Mouse (Mus musculus) neural tube, embryonic 10.5 days (tissue): ENCODE measurements around the gene Il11ra1.
A peak's percentile ranks its signal among the peaks of the same experiment; 100 is the strongest.
"Not testable (repeated sequence)": the region's sequence is repeated elsewhere in the genome, so short reads cannot be mapped to it uniquely, and the experiment has no call there.

Experiments
- DNase-seq: peaks from one replicate; pipeline ENCODE4 v3.0.0-alpha.2; 2017; ENCODE audit warnings: low spot score; ENCODE audit errors: extremely low spot score

Il11ra1 gene

DNA sequence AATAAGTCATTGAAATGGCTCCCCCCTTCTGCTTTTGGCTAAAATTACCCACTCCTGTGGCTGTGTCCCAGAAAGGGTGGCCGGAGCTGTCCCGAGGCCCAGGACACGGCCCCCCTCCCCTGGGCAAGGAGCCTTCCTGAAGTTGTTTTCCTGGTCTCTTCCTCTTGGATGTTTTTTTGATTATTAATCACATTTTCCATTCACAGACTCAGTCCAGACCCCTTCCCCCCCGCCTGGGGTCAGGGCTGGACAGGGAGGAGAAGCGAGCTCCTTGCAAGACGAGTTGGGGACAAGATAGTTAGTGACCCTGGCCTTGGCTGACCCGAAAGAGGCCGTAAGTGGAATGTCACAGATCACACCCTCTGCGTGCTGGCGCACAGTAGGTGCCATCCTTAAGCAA lies at the start of gene Il11ra1:
Gene Il11ra1 (plus strand): TSS at position 207 of the 400 bp plus-strand sequence.
- not testable (repeated sequence) for DNase-seq

- peak; percentile 85 for DNase-seq
Measured at GRCm38 (mm10) chr4:41653296-41653695, 46.5 kb upstream of the Il11ra1 start.

GRCm38 (mm10) chr4:41653730-41654129 lies 46.1 kb upstream of the Il11ra1 start:
- DNase-seq, result no peak

- peak; percentile 74 for DNase-seq
Measured at GRCm38 (mm10) chr4:41654217-41654616, 45.6 kb upstream of the Il11ra1 start.

- DNase-seq, result no peak
Measured at GRCm38 (mm10) chr4:41655525-41655924, 44.3 kb upstream of the Il11ra1 start.

DNA sequence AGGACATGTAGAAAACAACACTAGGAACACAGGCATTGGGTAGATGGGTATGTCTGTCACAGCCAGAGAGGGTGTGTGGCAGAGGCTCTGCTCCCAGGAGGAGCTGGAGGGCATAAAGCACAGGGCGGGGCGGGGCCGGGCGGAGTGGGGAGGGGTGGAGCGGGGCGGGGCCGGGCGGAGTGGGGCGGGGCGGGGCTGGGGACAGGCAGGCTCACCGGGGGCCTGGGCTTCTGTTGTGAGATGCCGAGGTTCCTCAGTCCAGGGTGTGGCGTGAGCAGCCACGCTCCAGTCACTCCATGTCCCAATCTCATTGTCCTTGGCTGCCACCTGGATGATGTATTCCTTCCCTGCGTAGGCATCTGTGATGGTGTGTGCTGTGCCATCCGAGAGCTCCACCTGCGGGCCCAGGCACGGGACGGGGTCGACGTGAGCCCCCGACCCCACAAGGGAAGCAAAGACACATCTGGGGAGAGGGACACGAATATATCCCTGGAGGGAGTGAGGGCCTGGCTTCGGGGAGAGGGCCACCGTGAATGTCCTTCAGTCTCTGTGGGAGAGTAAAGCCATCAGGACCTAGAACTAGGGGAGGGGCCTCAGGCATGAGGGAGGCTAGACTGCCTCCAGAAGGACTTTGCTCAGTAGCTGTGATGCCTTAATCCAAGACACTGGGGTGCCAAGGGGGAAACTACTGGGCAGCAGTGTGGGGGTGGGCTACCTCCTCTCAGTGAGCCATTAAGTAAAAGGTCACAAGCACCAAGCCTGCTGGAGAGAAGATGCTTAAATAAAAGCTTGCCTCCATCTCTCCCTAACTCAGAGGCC lies 41.0 kb upstream of the Il11ra1 start:
- DNase-seq, result peak; percentile 34

DNA sequence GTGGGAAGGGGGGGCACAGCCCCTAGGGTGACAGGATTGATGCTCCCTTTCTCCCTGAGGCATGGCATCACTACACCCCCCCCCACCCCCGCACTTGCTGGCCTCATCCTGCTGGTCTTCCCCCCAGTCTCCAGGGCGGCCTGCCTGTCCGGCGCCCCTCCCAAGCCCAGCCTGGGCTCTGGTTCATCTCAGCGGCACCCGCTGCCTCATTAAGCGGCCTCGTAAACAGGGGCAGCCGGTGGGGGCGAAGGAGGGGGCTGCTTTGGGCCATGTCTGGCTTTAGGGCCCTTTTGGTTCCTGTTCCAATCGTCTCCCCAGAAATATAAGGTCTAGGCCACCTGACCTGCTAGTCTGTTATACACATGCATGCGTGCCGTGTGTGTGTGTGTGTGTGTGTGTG lies 40.2 kb upstream of the Il11ra1 start:
- no peak for DNase-seq

DNA sequence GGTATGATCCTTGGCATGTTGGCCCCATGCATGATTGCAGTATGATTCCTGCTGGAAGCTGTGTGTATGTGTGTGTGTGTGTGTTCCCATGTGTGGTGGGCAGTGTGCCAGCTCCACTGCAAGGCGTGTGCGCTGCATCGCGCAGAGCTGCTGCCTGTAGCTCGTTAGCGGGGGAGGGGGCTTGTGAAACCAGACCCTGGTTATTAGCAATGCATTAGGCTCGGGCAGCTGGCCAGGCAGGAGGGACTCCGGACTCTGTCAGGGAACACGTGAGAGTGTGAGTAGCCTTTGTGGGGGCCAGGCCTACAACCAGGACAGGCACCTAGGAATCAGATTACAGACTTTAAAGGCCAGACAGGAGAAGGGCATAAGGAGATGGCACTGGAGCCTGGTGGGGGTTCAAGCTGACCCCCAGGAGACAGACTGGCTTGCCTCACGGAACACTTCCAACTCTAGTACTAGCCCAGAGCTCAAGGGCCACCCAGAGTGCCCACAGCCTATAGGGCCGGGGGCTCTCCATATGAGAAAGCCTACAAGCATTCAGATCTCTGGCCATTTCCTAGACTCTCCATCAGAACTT lies 38.8 kb upstream of the Il11ra1 start:
- DNase-seq, result peak; percentile 59

- DNase-seq, result peak; percentile 49
Measured at GRCm38 (mm10) chr4:41662723-41663122, 37.1 kb upstream of the Il11ra1 start.

DNA sequence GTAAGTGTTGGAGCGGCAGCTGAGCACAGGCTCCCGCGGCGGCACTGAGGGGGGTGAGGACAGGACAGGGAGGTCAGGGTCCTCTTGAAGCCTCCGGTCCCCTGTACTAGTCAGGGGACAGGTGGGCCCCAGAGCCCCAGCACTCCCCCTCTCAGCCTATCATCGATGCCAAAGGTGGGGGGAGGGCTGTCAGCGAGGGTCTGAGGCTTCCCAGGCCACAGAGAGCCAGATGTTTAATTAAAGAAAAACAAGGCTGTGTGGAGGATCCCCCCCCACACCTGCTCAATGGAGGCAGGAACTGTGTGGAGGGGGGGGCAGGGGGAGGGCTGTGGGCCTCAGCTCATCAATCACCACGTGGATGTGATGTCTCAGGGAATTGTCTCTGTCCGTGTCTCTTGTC lies 36.2 kb upstream of the Il11ra1 start:
- DNase-seq, result no peak

- DNase-seq, result no peak
Measured at GRCm38 (mm10) chr4:41664533-41664932, 35.3 kb upstream of the Il11ra1 start.

GRCm38 (mm10) chr4:41665009-41665675 lies 34.6 kb upstream of the Il11ra1 start:
- peak; percentile 53 for DNase-seq

DNA sequence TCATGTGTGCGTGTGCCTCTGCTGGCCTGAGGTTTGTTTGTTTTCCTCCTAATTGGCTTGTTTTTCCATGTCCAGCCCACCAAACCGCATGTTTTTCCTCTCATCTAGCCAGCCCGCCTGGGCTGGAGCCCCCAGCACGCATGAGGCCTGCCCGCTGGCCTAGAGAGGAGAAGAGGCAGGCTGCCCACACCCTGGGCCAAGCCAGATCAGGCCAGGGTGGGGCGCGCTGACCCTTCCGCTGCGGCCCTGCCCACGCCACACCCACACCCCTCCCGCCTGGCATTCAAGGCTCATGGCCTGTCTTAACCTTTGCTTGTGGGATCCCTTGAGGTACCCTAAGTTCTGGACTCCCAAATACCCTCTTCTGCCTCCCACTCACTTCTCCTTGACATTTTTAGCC lies 33.1 kb upstream of the Il11ra1 start:
- DNase-seq, result no peak

DNA sequence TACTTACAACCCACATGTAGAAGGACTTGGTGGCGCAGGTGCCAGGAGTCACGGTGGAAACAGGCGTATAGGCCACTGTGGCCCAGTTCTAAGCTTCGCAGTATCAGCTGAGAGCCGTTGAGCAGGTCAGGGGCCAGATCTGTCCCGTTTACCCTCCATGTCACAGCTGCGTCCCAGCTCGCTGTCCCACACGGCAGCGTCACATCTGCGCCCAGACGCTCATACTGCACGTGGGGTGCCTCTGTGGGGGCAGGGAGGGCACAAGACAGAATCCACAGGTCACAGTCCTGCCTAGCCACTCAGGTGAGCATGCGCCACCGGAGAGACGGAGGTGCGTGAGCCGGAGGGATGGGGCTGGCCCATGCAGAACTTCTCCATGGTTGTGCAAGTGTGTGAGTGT lies 29.0 kb upstream of the Il11ra1 start:
- DNase-seq, result no peak

DNA sequence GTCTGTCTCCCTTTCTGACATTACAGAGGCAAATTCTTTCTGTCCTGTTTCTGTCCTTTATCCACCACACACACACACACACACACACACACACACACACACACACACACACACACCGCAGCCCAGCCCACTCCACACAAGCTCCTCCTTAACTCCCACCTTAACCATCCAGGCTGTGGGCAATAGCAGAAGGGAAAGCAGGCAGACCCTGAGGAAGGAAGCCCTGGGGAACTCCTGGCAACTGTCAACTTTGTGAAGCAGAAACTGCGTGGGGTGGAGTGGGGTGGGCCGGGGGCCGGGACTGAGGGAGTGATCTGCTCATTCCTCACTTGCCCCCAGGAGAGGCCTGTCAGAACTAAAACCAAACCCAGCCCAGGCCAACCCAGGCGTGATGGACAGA lies 28.3 kb upstream of the Il11ra1 start:
- no peak for DNase-seq

- DNase-seq, result no peak
Measured at GRCm38 (mm10) chr4:41671963-41672480, 27.8 kb upstream of the Il11ra1 start.

DNA sequence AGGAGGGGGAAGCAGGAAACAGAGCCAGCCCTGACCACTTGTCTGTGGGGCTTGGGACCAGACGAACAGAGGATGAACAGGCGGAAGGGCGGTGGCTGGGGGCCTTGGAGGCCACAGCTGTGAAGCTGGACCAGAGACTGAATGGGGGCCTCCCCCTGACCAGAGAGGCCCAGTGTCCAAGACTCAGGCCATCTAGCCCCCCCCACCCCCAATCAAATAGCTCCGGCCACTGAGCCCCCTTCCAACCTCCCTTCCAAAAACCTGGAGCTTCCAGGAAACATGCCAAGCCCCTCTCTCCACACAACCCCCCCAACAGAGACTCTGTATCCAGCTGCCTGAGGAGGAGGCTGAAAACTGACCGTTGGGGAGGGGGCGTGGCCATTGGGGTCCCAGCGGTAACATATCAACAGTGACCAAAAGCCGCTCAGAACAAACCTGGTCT lies 27.2 kb upstream of the Il11ra1 start:
- no peak for DNase-seq

- DNase-seq, result no peak
Measured at GRCm38 (mm10) chr4:41673186-41673585, 26.6 kb upstream of the Il11ra1 start.

DNA sequence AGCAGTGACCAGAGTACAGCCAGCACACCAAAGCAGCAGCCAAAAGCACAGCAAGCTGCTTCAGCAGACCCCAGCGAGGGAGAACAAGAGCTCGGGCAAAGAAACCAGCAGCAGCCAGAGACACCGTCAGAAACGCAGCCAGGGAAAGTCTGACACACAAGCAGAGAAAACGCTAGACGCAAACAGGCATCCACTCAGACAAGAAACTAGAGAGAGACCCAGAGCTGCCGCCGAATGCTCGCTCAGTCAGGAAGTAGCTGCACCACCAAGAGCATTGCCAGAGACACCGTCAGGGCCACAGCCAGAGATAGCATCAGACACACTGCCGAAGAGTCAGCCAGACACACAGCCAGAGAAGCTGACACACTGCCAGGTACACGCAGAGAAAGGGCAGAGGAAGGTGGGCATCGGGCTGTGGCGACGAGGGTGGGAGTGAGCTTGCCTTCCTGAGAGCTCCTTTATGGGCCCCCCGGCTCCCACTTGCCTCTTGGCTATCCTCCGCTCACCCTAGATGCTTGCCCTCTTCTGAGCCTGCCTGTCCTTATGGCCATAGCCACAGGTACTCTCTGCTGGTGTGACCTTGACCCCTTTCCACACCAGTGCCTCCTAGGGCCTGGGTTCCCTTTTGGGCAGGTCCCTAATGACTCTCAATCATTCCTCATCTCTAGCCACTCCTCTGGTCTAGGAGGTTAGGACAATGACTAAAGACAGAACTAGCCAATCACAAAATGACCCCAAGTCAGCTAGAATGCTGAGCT lies 23.4 kb upstream of the Il11ra1 start:
- DNase-seq, result no peak

DNA sequence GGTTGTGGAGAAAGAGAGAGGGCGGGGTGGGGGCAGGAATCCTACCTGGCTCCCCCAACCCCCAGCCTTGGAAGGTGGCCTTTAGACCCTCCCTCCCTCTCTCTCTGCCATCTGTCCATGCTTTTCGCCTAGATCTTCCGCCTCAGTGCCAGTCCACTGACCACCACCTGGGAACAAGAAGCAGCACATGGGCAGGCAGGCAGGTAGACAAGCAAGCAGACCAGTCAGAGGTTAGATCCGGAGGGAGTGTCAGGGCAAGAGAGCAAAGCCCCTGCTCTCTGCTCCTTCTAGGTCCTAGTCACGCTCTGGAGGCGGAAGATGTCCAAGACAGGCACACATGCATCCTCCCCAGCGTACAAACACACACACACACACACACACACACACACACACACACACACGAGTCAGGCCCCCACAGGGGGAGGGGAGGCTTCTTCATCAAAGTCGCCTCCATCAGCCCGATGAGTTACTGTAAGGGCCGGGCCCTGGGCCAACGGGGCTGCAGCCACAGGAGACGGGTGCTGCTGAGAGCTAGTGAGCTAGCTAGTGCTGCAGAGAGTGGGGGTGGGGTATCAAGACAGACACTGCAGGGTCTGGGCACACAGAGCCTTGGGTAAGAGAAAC lies 22.7 kb upstream of the Il11ra1 start:
- no peak for DNase-seq

- DNase-seq, result no peak
Measured at GRCm38 (mm10) chr4:41678863-41679262, 20.9 kb upstream of the Il11ra1 start.
